Mouse (Mus musculus) MEL (cell line): ENCODE data around the gene Eftud2. TPM values are rescaled to one million over a fixed set of nuclear protein-coding genes. Genes with fewer than 3 reads are reported as not detected.

Experiments used
- DNase-seq: peaks from one replicate; pipeline ENCODE4 v3.0.0; 2011; ENCODE audit warnings: low read depth, low spot score
- H3K27ac ChIP-seq: 2 replicates; pipeline ENCODE4 v1.5.1; 2012; ENCODE audit warnings: low read depth, mild to moderate bottlenecking, control low read depth, low read length, moderate library complexity; ENCODE audit not compliant: control insufficient read depth
- H3K27me3 ChIP-seq, 2 experiments: fragments of 150-350 bp in 1 of 2; sonication (generic) in 1 of 2; 2 replicates each; pipeline ENCODE4 v1.6.1; 2012; ENCODE audit warnings: low read length in 2 of 2, mild to moderate bottlenecking in 2 of 2, improper control_type of control experiment in 1 of 2, moderate library complexity in 1 of 2; ENCODE audit not compliant: insufficient read depth in 2 of 2, control insufficient read depth in 1 of 2
- H3K36me3 ChIP-seq, 2 experiments: 2 replicates each; pipeline ENCODE4 v1.6.1; 2012 to 2014; ENCODE audit warnings: low read length in 2 of 2, improper control_type of control experiment in 1 of 2, inconsistent platforms in 1 of 2, mild to moderate bottlenecking in 1 of 2; ENCODE audit not compliant: insufficient read depth in 2 of 2, control insufficient read depth in 1 of 2
- H3K4me1 ChIP-seq, 2 experiments: fragments of 150-350 bp in 1 of 2; sonication (generic) in 1 of 2; 2 replicates each; pipeline ENCODE4 v1.6.1; 2012; ENCODE audit warnings: low read length in 2 of 2, improper control_type of control experiment in 1 of 2, mild to moderate bottlenecking in 1 of 2; ENCODE audit not compliant: insufficient read depth in 2 of 2, control insufficient read depth in 1 of 2
- H3K4me3 ChIP-seq, 2 experiments: fragments of 150-350 bp in 1 of 2; sonication (generic) in 1 of 2; 2 replicates each; pipeline ENCODE4 v1.5.1; 2012; ENCODE audit warnings: low read depth in 2 of 2, low read length in 2 of 2, mild to moderate bottlenecking in 2 of 2, moderate library complexity in 2 of 2, control low read depth in 1 of 2, improper control_type of control experiment in 1 of 2; ENCODE audit not compliant: control insufficient read depth in 1 of 2, insufficient read depth in 1 of 2
- H3K79me2 ChIP-seq: 2 replicates; pipeline ENCODE4 v1.6.1; 2012; ENCODE audit warnings: mild to moderate bottlenecking, low read length, moderate library complexity; ENCODE audit not compliant: control insufficient read depth, poor library complexity, insufficient read depth
- H3K9ac ChIP-seq: 2 replicates; pipeline ENCODE4 v1.6.1; 2012; ENCODE audit warnings: low read depth, mild to moderate bottlenecking, control low read depth, low read length, moderate library complexity; ENCODE audit not compliant: control insufficient read depth, poor library complexity, severe bottlenecking
- H3K9me3 ChIP-seq: fragments of 150-350 bp; sonication (generic); replicated peaks from 2 replicates; pipeline ENCODE4 v1.6.1; 2012; ENCODE audit warnings: mild to moderate bottlenecking, low read length, improper control_type of control experiment, moderate library complexity; ENCODE audit not compliant: insufficient read depth
- BHLHE40 ChIP-seq: IDR thresholded peaks from 2 replicates; pipeline ENCODE4 v1.6.1; 2012; ENCODE audit warnings: low read depth, mild to moderate bottlenecking, inconsistent platforms, low read length, improper control_type of control experiment, borderline replicate concordance
- CHD1 ChIP-seq: IDR thresholded peaks from 2 replicates; pipeline ENCODE4 v1.6.1; 2012; ENCODE audit warnings: low read depth, mild to moderate bottlenecking, inconsistent platforms, low read length, improper control_type of control experiment
- CHD2 ChIP-seq: IDR thresholded peaks from 2 replicates; pipeline ENCODE4 v1.6.1; 2011; ENCODE audit warnings: low read length, improper control_type of control experiment
- CTCF ChIP-seq, 3 experiments: IDR thresholded peaks in 2 of 3; conservative IDR thresholded peaks in 1 of 3; 2 replicates each; pipeline ENCODE4 v1.5.1; 2011 to 2012; ENCODE audit warnings: low read length in 3 of 3, low read depth in 2 of 3, mild to moderate bottlenecking in 2 of 3, improper control_type of control experiment in 1 of 3, inconsistent platforms in 1 of 3, mixed read lengths in 1 of 3, moderate library complexity in 1 of 3; ENCODE audit not compliant: control insufficient read depth in 1 of 3, insufficient read depth in 1 of 3, poor library complexity in 1 of 3, severe bottlenecking in 1 of 3
- ELF1 ChIP-seq: IDR thresholded peaks from 2 replicates; pipeline ENCODE4 v1.6.1; 2014; ENCODE audit warnings: low read depth, mild to moderate bottlenecking, inconsistent platforms, low read length, improper control_type of control experiment, moderate library complexity
- EP300 ChIP-seq, 2 experiments: IDR thresholded peaks; 2 replicates each; pipeline ENCODE4 v1.6.1; 2011; ENCODE audit warnings: improper control_type of control experiment in 2 of 2, low read length in 2 of 2, low read depth in 1 of 2, mild to moderate bottlenecking in 1 of 2
- ETS1 ChIP-seq: IDR thresholded peaks from 2 replicates; pipeline ENCODE4 v1.6.1; 2012; ENCODE audit warnings: low read depth, mild to moderate bottlenecking, inconsistent platforms, low read length, improper control_type of control experiment, moderate library complexity
- GATA1 ChIP-seq: IDR thresholded peaks from 2 replicates; pipeline ENCODE4 v1.6.1; 2011; ENCODE audit warnings: low read depth, low read length, improper control_type of control experiment
- HCFC1 ChIP-seq: IDR thresholded peaks from 2 replicates; pipeline ENCODE4 v1.6.1; 2012; ENCODE audit warnings: low read depth, mild to moderate bottlenecking, inconsistent platforms, low read length, improper control_type of control experiment, moderate library complexity
- KAT2A ChIP-seq: conservative IDR thresholded peaks from 2 replicates; pipeline ENCODE4 v1.6.1; 2012; ENCODE audit warnings: low read depth, low read length, improper control_type of control experiment, inconsistent platforms
- MAFK ChIP-seq: IDR thresholded peaks from 2 replicates; pipeline ENCODE4 v1.6.1; 2011; ENCODE audit warnings: low read depth, mild to moderate bottlenecking, low read length, improper control_type of control experiment, borderline replicate concordance
- MXI1 ChIP-seq: IDR thresholded peaks from 2 replicates; pipeline ENCODE4 v1.6.1; 2011; ENCODE audit warnings: mild to moderate bottlenecking, low read depth, low read length, improper control_type of control experiment
- MYB ChIP-seq: IDR thresholded peaks from 2 replicates; pipeline ENCODE4 v1.6.1; 2011; ENCODE audit warnings: mild to moderate bottlenecking, low read depth, low read length, improper control_type of control experiment
- POLR2A ChIP-seq, 2 experiments: IDR thresholded peaks; 2 replicates each; pipeline ENCODE4 v1.6.1; 2011 to 2012; ENCODE audit warnings: low read length in 2 of 2, mild to moderate bottlenecking in 2 of 2, control low read depth in 1 of 2, improper control_type of control experiment in 1 of 2, low read depth in 1 of 2, moderate library complexity in 1 of 2; ENCODE audit not compliant: control insufficient read depth in 1 of 2, insufficient read depth in 1 of 2, poor library complexity in 1 of 2
- SMC3 ChIP-seq: IDR thresholded peaks from 2 replicates; pipeline ENCODE4 v1.6.1; 2011; ENCODE audit warnings: low read depth, low read length, improper control_type of control experiment
- TBP ChIP-seq: IDR thresholded peaks from 2 replicates; pipeline ENCODE4 v1.8.0; 2011; ENCODE audit warnings: low read depth, low read length, improper control_type of control experiment
- UBTF ChIP-seq: IDR thresholded peaks from 2 replicates; pipeline ENCODE4 v1.6.1; 2012; ENCODE audit warnings: low read depth, mild to moderate bottlenecking, inconsistent platforms, low read length, improper control_type of control experiment, moderate library complexity, borderline replicate concordance; ENCODE audit not compliant: insufficient read depth
- ZC3H11A ChIP-seq: IDR thresholded peaks from 2 replicates; pipeline ENCODE4 v1.6.1; 2012; ENCODE audit warnings: low read depth, mild to moderate bottlenecking, inconsistent platforms, low read length, improper control_type of control experiment
- ZKSCAN1 ChIP-seq: IDR thresholded peaks from 2 replicates; pipeline ENCODE4 v1.6.1; 2012; ENCODE audit warnings: low read depth, mild to moderate bottlenecking, inconsistent platforms, low read length, improper control_type of control experiment, moderate library complexity
- ZNF384 ChIP-seq: IDR thresholded peaks from 2 replicates; pipeline ENCODE4 v1.6.1; 2012; ENCODE audit warnings: low read depth, mild to moderate bottlenecking, inconsistent platforms, low read length, improper control_type of control experiment
- polyA plus RNA-seq, 2 experiments: library from polyadenylated mRNA; stranded (reverse) in 1 of 2; unstranded in 1 of 2; fragments of >175 nt in 1 of 2; fragments of >200 nt in 1 of 2; gene quantifications; 2 replicates each; pipeline versions ENCODE4 v1.2.1 to v1.2.4; 2012; ENCODE audit warnings: low replicate concordance in 2 of 2, low read depth in 1 of 2; ENCODE audit not compliant: insufficient read length in 2 of 2, insufficient read depth in 1 of 2, missing spikeins in 1 of 2
- total RNA-seq: library from RNA; depleted of rRNA; stranded (reverse); fragments of 300-350 nt; gene quantifications from 2 replicates; pipeline ENCODE4 v1.2.3, GENCODE M21; 2012; rRNA removed

The Eftud2 gene
- total and polyA plus RNA-seq, 3 experiments, result 261 to 1,215 (median 424) TPM

DNA sequence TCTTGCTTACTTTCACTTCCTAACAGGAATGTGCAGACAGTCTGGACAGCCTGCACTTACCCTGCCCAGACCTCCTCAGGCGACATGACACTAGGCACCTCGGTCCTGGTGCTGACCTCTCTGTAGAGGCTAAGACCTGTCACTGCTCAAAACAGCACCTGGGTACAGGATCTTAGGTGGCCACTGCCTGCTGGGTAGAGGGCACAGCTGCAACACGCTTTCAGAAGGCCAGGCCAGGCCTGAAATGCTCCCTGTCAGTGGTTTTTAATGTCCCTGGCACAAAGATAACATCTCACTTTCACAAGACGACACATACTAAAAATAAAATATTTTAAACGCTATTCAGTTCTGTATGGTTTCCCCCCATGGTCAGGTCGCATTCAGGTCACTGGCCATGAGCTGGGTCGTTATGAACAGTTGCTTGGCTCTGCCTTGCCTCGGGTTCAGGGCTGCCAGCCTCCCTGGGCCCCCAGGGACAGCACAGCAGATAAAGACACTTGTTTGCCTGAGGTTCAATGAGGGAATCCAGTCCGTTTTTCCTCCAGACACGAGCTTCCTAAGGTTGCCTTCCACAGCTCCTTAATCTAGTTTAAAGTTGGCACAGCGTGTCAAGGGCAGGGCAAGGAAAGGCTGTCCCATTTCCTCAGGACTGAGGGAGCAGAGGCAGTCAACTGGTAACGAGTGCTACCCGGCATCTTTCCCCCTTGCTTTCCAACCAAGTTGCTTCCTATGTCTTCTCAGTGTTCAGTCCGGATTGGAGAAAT lies 88.9 kb downstream of the Eftud2 start:
- Histone ChIP-seq H3K4me3 (no peak overlapping the region), H3K9ac (no peak overlapping the region), H3K4me1 (no peaks in the 10 kb centered on the region), H3K36me3 (no peaks in the 10 kb centered on the region), H3K27ac (no peak overlapping the region), H3K79me2 (no peaks in the 10 kb centered on the region), H3K27me3 (peaks cover 32 to 45% of the 10 kb centered on the region in 2 experiments), H3K9me3 (no peaks in the 10 kb centered on the region)
- no peak for DNase-seq
- TF ChIP-seq BHLHE40, result no peak
- no peak for TF ChIP-seq CTCF (IDR thresholded peaks at IDR 0.05 in 2 of 3, conservative IDR thresholded peaks at IDR 0.05 in 1 of 3; ENCODE audit: control insufficient read depth in 1 of 3, insufficient read depth in 1 of 3, low read depth in 2 of 3, low read length in 3 of 3, poor library complexity in 1 of 3, severe bottlenecking in 1 of 3)
- TF ChIP-seq MAFK, result no peak
- no peak for TF ChIP-seq CHD2
- TF ChIP-seq ELF1, result no peak
- no peak for TF ChIP-seq POLR2A (IDR thresholded peaks at IDR 0.05; ENCODE audit: control insufficient read depth in 1 of 2, insufficient read depth in 1 of 2, low read depth in 1 of 2, low read length in 2 of 2, poor library complexity in 1 of 2)
- no peak for TF ChIP-seq EP300 (IDR thresholded peaks at IDR 0.05; ENCODE audit: low read depth in 1 of 2, low read length in 2 of 2)
- no peak for TF ChIP-seq ZKSCAN1
- no peak for TF ChIP-seq MXI1
- no peak for TF ChIP-seq ETS1
- no peak for TF ChIP-seq UBTF
- no peak for TF ChIP-seq KAT2A
- TF ChIP-seq TBP, result no peak
- no peak for TF ChIP-seq GATA1
- no peak for TF ChIP-seq MYB
- no peak for TF ChIP-seq ZNF384
- no peak for TF ChIP-seq SMC3
- TF ChIP-seq HCFC1, result no peak
- TF ChIP-seq CHD1, result no peak
- no peak for TF ChIP-seq ZC3H11A

Other genes starting within 250 kb of the Eftud2 start
- gene Meioc, start 217.3 kb downstream of the Eftud2 start, total RNA-seq, result not detected in 2 replicates
- under 1 TPM in 1 of 2 experiments, not detected in 1; 0.06 TPM for gene Meioc, start 217.3 kb downstream of the Eftud2 start, polyA plus RNA-seq
- gene Ccdc43, start 183.2 kb downstream of the Eftud2 start, total RNA-seq, result 35.2 and 41.7 TPM in 2 replicates
- gene Ccdc43, start 183.2 kb downstream of the Eftud2 start, polyA plus RNA-seq, result 10 to 100 TPM in 1 of 2 experiments, not detected in 1; 39.3 TPM
- 0.08 and 0.13 TPM in 2 replicates for gene Adam11, start 119.5 kb downstream of the Eftud2 start, total RNA-seq
- under 1 TPM in 1 of 2 experiments, not detected in 1; 0.36 TPM for gene Adam11, start 119.5 kb downstream of the Eftud2 start, polyA plus RNA-seq
- not detected in 2 replicates for gene Gjc1, start 61.3 kb downstream of the Eftud2 start, total RNA-seq
- gene Gjc1, start 61.3 kb downstream of the Eftud2 start, polyA plus RNA-seq, result not detected
- gene Higd1b, start 45.1 kb downstream of the Eftud2 start, total RNA-seq, result not detected in 2 replicates
- gene Higd1b, start 45.1 kb downstream of the Eftud2 start, polyA plus RNA-seq, result not detected
- gene Ccdc103, start 219 bp upstream of the Eftud2 start, total RNA-seq, result 1.6 and 2.1 TPM in 2 replicates
- 1 to 10 TPM in 1 of 2 experiments, not detected in 1; 1.4 TPM for gene Ccdc103, start 219 bp upstream of the Eftud2 start, polyA plus RNA-seq
- gene Fam187a, start 4.2 kb upstream of the Eftud2 start, total RNA-seq, result 0.08 TPM in 1 of 2 replicates, not detected in the other
- under 1 TPM in 1 of 2 experiments, not detected in 1; 0.08 TPM for gene Fam187a, start 4.2 kb upstream of the Eftud2 start, polyA plus RNA-seq
- gene Gfap, start 19.9 kb upstream of the Eftud2 start, total RNA-seq, result 1.3 and 2.0 TPM in 2 replicates
- 1 to 10 TPM in 1 of 2 experiments, not detected in 1; 2.5 TPM for gene Gfap, start 19.9 kb upstream of the Eftud2 start, polyA plus RNA-seq
- 36.1 and 40.8 TPM in 2 replicates for gene Kif18b, start 44.1 kb upstream of the Eftud2 start, total RNA-seq
- 100 to 1,000 TPM in 1 of 2 experiments, 10 to 100 TPM in 1; 45.7 to 116 TPM for gene Kif18b, start 44.1 kb upstream of the Eftud2 start, polyA plus RNA-seq
- gene C1ql1, start 65.7 kb upstream of the Eftud2 start, total RNA-seq, result not detected in 2 replicates
- not detected for gene C1ql1, start 65.7 kb upstream of the Eftud2 start, polyA plus RNA-seq
- gene Nmt1, start 147.2 kb upstream of the Eftud2 start, total RNA-seq, result 70.5 and 85.1 TPM in 2 replicates
- gene Nmt1, start 147.2 kb upstream of the Eftud2 start, polyA plus RNA-seq, result 100 to 1,000 TPM in 1 of 2 experiments, 10 to 100 TPM in 1; 29.8 to 147 TPM
- 15.6 and 16.2 TPM in 2 replicates for gene Dcakd, start 147.3 kb upstream of the Eftud2 start, total RNA-seq
- 100 to 1,000 TPM in 1 of 2 experiments, 10 to 100 TPM in 1; 82.3 to 112 TPM for gene Dcakd, start 147.3 kb upstream of the Eftud2 start, polyA plus RNA-seq
- gene Plcd3, start 220.7 kb upstream of the Eftud2 start, total RNA-seq, result 1.7 and 2.0 TPM in 2 replicates
- 1 to 10 TPM in 1 of 2 experiments, not detected in 1; 2.6 TPM for gene Plcd3, start 220.7 kb upstream of the Eftud2 start, polyA plus RNA-seq
- gene Acbd4, start 220.7 kb upstream of the Eftud2 start, total RNA-seq, result 15.2 and 16.6 TPM in 2 replicates
- gene Acbd4, start 220.7 kb upstream of the Eftud2 start, polyA plus RNA-seq, result 10 to 100 TPM in 1 of 2 experiments, not detected in 1; 18.3 TPM
- 17.3 and 18.4 TPM in 2 replicates for gene Hexim1, start 235.2 kb upstream of the Eftud2 start, total RNA-seq
- gene Hexim1, start 235.2 kb upstream of the Eftud2 start, polyA plus RNA-seq, result 10 to 100 TPM in 1 of 2 experiments, not detected in 1; 25.4 TPM